In genomic region chr15:83249535-83250287, GRCm38 (mm10) we compare ENCODE assay signal across 23 mouse cellular contexts. TPM values are rescaled to one million over a fixed set of nuclear protein-coding genes. Genes with fewer than 3 reads are reported as not detected.
DNase-seq lines count a peak whose midpoint lies in the region; ATAC-seq and TF ChIP-seq lines count a peak whose summit lies in the region.
"Had no signal": no experiment of that assay in that cellular context is flagged by ENCODE, and none has a peak within 500 bp of the region (broad histone marks: within the 10 kb centered on the region; RNA-seq: fewer than 3 reads in every experiment).

No protein-coding gene starts in this region.

- no peak for TF ChIP-seq POLR2A in myocyte (IDR thresholded peaks at IDR 0.05; ENCODE audit: insufficient read length, low read depth)

- ATAC-seq in forebrain, embryonic 11.5 days (replicated peaks; ENCODE audit: low FRiP score): no peak
- no peak for ATAC-seq in forebrain, embryonic 14.5 days
- ATAC-seq in kidney, embryonic 15.5 days (replicated peaks; ENCODE audit: low FRiP score): no peak
- no peak for ATAC-seq in neural tube, embryonic 15.5 days (ENCODE audit: low FRiP score)
- ATAC-seq in frontal cortex, adult (ENCODE audit: low TSS enrichment): no peak
- ATAC-seq: CD4-positive, CD25-positive, alpha-beta regulatory T cell, adult 4 months; inflammation-experienced regulatory T-cells, adult 6 months; midbrain, embryonic 16.5 days had no signal

- H3K9ac ChIP-seq in forebrain, embryonic 11.5 days (ENCODE audit: low read length): no peak overlapping the region
- H3K9ac ChIP-seq in forebrain, embryonic 14.5 days (ENCODE audit: low read length): no peak overlapping the region
- no peak overlapping the region for H3K9ac ChIP-seq in kidney, embryonic 15.5 days
- H3K9ac ChIP-seq in neural tube, embryonic 15.5 days (replicated peaks): no peak overlapping the region
- H3K9ac ChIP-seq: embryonic facial prominence, embryonic 12.5 days; forebrain, embryonic 12.5 days; heart, embryonic 12.5 days had no signal

- H3K4me1 ChIP-seq in forebrain, embryonic 11.5 days (replicated peaks; ENCODE audit: control insufficient read depth, insufficient read depth, low read length): peaks cover 4% of the 10 kb centered on the region; the same call in 1 of the 2 replicates
- H3K4me1 ChIP-seq in forebrain, embryonic 14.5 days (ENCODE audit: control insufficient read depth, insufficient read depth, low read length): 0 out of 2 replicates have a peak, but pooled peaks cover 4% of the 10 kb centered on the region
- peaks cover 18% of the 10 kb centered on the region for H3K4me1 ChIP-seq in kidney, embryonic 15.5 days
- peaks cover 16% of the 10 kb centered on the region for H3K4me1 ChIP-seq in neural tube, embryonic 15.5 days

- H3K79me2 ChIP-seq in myocyte (ENCODE audit: control insufficient read depth, insufficient read depth): peaks cover 14% of the 10 kb centered on the region

- no peak overlapping the region for H3ac ChIP-seq in myocyte (ENCODE audit: control insufficient read depth, insufficient read length)

- no peaks in the 10 kb centered on the region for H3K36me3 ChIP-seq in forebrain, embryonic 11.5 days (ENCODE audit: control insufficient read depth, insufficient read depth, low read length)
- H3K36me3 ChIP-seq in forebrain, embryonic 14.5 days (ENCODE audit: control insufficient read depth, insufficient read depth, low read length): no peaks in the 10 kb centered on the region
- no peaks in the 10 kb centered on the region for H3K36me3 ChIP-seq in kidney, embryonic 15.5 days
- H3K36me3 ChIP-seq in neural tube, embryonic 15.5 days: no peaks in the 10 kb centered on the region
- H3K36me3 ChIP-seq in myocyte (ENCODE audit: control insufficient read depth, insufficient read depth): no peaks in the 10 kb centered on the region
- H3K36me3 ChIP-seq: embryonic facial prominence, embryonic 12.5 days; forebrain, embryonic 12.5 days; heart, embryonic 12.5 days; limb, embryonic 12.5 days had no signal

- 87% methylated on average over 12 of the region's 12 CpGs for WGBS in forebrain, embryonic 11.5 days
- 89% methylated on average over 12 of the region's 12 CpGs for whole genome bisulfite sequencing in forebrain, embryonic 14.5 days
- 91% methylated on average over 12 of the region's 12 CpGs for WGBS in kidney, embryonic 15.5 days
- 91% methylated on average over 12 of the region's 12 CpGs for WGBS in neural tube, embryonic 15.5 days

- no peak overlapping the region for H3K27ac ChIP-seq in forebrain, embryonic 11.5 days (ENCODE audit: low read depth, low read length)
- no peak overlapping the region for H3K27ac ChIP-seq in forebrain, embryonic 14.5 days (ENCODE audit: low read depth, low read length)
- no peak overlapping the region for H3K27ac ChIP-seq in kidney, embryonic 15.5 days
- H3K27ac ChIP-seq in neural tube, embryonic 15.5 days (replicated peaks): no peak overlapping the region
- H3K27ac ChIP-seq: embryonic facial prominence, embryonic 12.5 days; forebrain, embryonic 12.5 days; limb, embryonic 12.5 days had no signal

- peak; percentile 38 for DNase-seq in forebrain, embryonic 11.5 days (ENCODE audit: low spot score)
- DNase-seq in forebrain, embryonic 14.5 days (ENCODE audit: low spot score): no peak
- no peak for DNase-seq in kidney, adult 9 months
- no peak for DNase-seq in neural tube, embryonic 10.5 days (ENCODE audit: extremely low spot score, low spot score)
- DNase-seq: adrenal gland, postnatal 14 days; cerebellum, adult 2 months; cerebellum, postnatal 25 days; gastrocnemius, postnatal 10 days; heart, postnatal 14 days; lung, postnatal 4 days; thymus, postnatal 14 days had no signal

- no peak overlapping the region for H3K4me3 ChIP-seq in forebrain, embryonic 11.5 days (ENCODE audit: low read depth, low read length)
- H3K4me3 ChIP-seq in forebrain, embryonic 14.5 days (ENCODE audit: low read depth, low read length): no peak overlapping the region
- peak overlapping the region; percentile 61 for H3K4me3 ChIP-seq in kidney, embryonic 15.5 days (replicated peaks)
- no peak overlapping the region for H3K4me3 ChIP-seq in neural tube, embryonic 15.5 days (replicated peaks)
- H3K4me3 ChIP-seq in myocyte: peak overlapping the region; percentile 60

- H3K4me2 ChIP-seq in forebrain, embryonic 11.5 days (ENCODE audit: low read depth, low read length, severe bottlenecking): no peak overlapping the region
- H3K4me2 ChIP-seq in forebrain, embryonic 14.5 days (ENCODE audit: low read length): no peak overlapping the region
- peak overlapping the region; percentile 92 for H3K4me2 ChIP-seq in kidney, embryonic 15.5 days
- peak overlapping the region; percentile 91; the same call in 1 of the 2 replicates for H3K4me2 ChIP-seq in neural tube, embryonic 15.5 days
- peak overlapping the region; percentile 96 for H3K4me2 ChIP-seq in myocyte (ENCODE audit: low read depth)
- H3K4me2 ChIP-seq: liver, embryonic 11.5 days had no signal

- no peaks in the 10 kb centered on the region for H3K9me3 ChIP-seq in forebrain, embryonic 11.5 days (ENCODE audit: control insufficient read depth, low read length)
- H3K9me3 ChIP-seq in forebrain, embryonic 14.5 days (replicated peaks; ENCODE audit: control insufficient read depth, low read length): no peaks in the 10 kb centered on the region
- H3K9me3 ChIP-seq in kidney, embryonic 15.5 days (replicated peaks): no peaks in the 10 kb centered on the region
- H3K9me3 ChIP-seq in neural tube, embryonic 15.5 days (replicated peaks): no peaks in the 10 kb centered on the region
- H3K9me3 ChIP-seq: embryonic facial prominence, embryonic 12.5 days; forebrain, embryonic 12.5 days; limb, embryonic 12.5 days had no signal

- H3K27me3 ChIP-seq in forebrain, embryonic 11.5 days (ENCODE audit: control insufficient read depth, insufficient read depth, low read length): peaks cover 28% of the 10 kb centered on the region
- peaks cover 26% of the 10 kb centered on the region for H3K27me3 ChIP-seq in forebrain, embryonic 14.5 days (replicated peaks; ENCODE audit: control insufficient read depth, insufficient read depth, low read length)
- peaks cover 35% of the 10 kb centered on the region for H3K27me3 ChIP-seq in kidney, embryonic 15.5 days
- H3K27me3 ChIP-seq in neural tube, embryonic 15.5 days (replicated peaks): peaks cover 39% of the 10 kb centered on the region
- H3K27me3 ChIP-seq in myocyte (ENCODE audit: control insufficient read depth, insufficient read depth, insufficient read length): no peaks in the 10 kb centered on the region

TF ChIP-seq in myocyte, 11 proteins besides CTCF, POLR2A, EP300 and RAD21:
- TF ChIP-seq USF1 (IDR thresholded peaks at IDR 0.05; ENCODE audit: low read depth): no peak
- no peak for TF ChIP-seq E2F4 (IDR thresholded peaks at IDR 0.05; ENCODE audit: insufficient read depth)
- TF ChIP-seq MAX (IDR thresholded peaks at IDR 0.05; ENCODE audit: low read depth): no peak
- TF ChIP-seq REST (IDR thresholded peaks at IDR 0.05; ENCODE audit: insufficient read depth, insufficient read length): no peak
- TF ChIP-seq POLR2AphosphoS2 (IDR thresholded peaks at IDR 0.05; ENCODE audit: insufficient read length, low read depth): no peak
- TF ChIP-seq CEBPB (IDR thresholded peaks at IDR 0.05; ENCODE audit: insufficient read depth, poor library complexity, severe bottlenecking): no peak
- no peak for TF ChIP-seq TCF12 (IDR thresholded peaks at IDR 0.05; ENCODE audit: insufficient read depth, poor library complexity, severe bottlenecking)
- TF ChIP-seq MYOD1 (IDR thresholded peaks at IDR 0.05; ENCODE audit: control insufficient read depth in 1 of 3, insufficient read length in 2 of 3, low read depth in 2 of 3): no peak
- no peak for TF ChIP-seq SRF (IDR thresholded peaks at IDR 0.05; ENCODE audit: control insufficient read depth, insufficient read length, low read depth)

RNA-seq across cellular contexts. Expression of gene A4galt, which starts 1.9 kb away (rescaled TPM):
- 1.1 and 1.7 TPM in 2 replicates for polyA plus RNA-seq in forebrain, embryonic 11.5 days (2014; fragmentation: Nextera tagmentation; extraction: Ambion mirVana)
- 1.5 and 2.3 TPM in 2 replicates for polyA plus RNA-seq in forebrain, embryonic 14.5 days (2014; fragmentation: Nextera tagmentation; extraction: Ambion mirVana)
- 19.1 and 20.8 TPM in 2 replicates for polyA plus RNA-seq in kidney, embryonic 15.5 days (2015; fragmentation: Nextera tagmentation; extraction: Ambion mirVana)
- polyA plus RNA-seq in neural tube, embryonic 15.5 days (2015; fragmentation: Nextera tagmentation; extraction: Ambion mirVana): 2.5 and 4.2 TPM in 2 replicates
- 28.4 TPM for polyA plus RNA-seq in myocyte (2012; fragmentation: generic; extraction: Trizol)
- polyA plus RNA-seq: CD4-positive, CD25-positive, alpha-beta regulatory T cell, adult 4 months; inflammation-experienced regulatory T-cells, adult 6 months had no signal

Comparison
In these comparisons a context has a peak if more than half of its experiments do, and no peak if none do; other contexts are left out.
1. H3K4me2 ChIP-seq: peak in kidney, embryonic 15.5 days (single experiment), neural tube, embryonic 15.5 days (single experiment) and myocyte (single experiment); none in forebrain, embryonic 11.5 days (single experiment) and forebrain, embryonic 14.5 days (single experiment).
2. H3K4me3 ChIP-seq: peak in kidney, embryonic 15.5 days (single experiment) and myocyte (single experiment); none in forebrain, embryonic 11.5 days (single experiment), forebrain, embryonic 14.5 days (single experiment) and neural tube, embryonic 15.5 days (single experiment).